Mouse (Mus musculus): ENCODE results near the gene Actn3. TPM values are rescaled to one million over a fixed set of nuclear protein-coding genes. Genes with fewer than 3 reads are reported as not detected.
"Not testable (repeated sequence)": the region's sequence is repeated elsewhere in the genome, so short reads cannot be mapped to it uniquely, and the experiment has no call there.

Actn3 gene
- polyA plus RNA-seq, 1 experiment from 2014 or later, result 1.2 TPM

DNA sequence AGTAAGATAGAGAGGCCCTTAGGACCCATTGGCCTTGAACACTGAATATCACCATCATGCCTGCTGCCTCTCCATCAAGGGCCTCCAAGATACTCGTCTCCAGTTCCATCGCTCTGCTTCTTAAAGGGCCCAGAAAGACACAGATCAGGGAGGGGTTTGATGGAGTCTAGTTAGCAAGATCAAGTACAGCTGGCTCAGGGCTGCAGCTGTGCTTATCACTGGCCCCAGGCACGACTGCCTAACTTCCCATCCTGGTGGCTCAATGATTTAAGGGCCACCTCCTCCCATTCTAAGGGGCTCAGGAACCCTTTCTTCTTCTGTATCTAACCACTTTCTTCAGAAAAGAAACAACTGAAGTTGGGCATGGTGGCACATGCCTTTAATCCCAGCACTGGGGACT lies 14.1 kb upstream of the Actn3 start:
- H3K9me3 ChIP-seq, result no peaks in the 10 kb centered on the region
- H3K4me1 ChIP-seq (replicated peaks), result no peaks in the 10 kb centered on the region
- no peak overlapping the region for H3K27ac ChIP-seq
- no peak overlapping the region for H3K9ac ChIP-seq
- no peak overlapping the region for H3K4me2 ChIP-seq (replicated peaks)
- no peak for ATAC-seq
- no peaks in the 10 kb centered on the region for H3K36me3 ChIP-seq
- no peak overlapping the region for H3K4me3 ChIP-seq (replicated peaks)
- no peaks in the 10 kb centered on the region for H3K27me3 ChIP-seq (replicated peaks)
- 81% methylated on average over 3 of the region's 3 CpGs for WGBS

DNA sequence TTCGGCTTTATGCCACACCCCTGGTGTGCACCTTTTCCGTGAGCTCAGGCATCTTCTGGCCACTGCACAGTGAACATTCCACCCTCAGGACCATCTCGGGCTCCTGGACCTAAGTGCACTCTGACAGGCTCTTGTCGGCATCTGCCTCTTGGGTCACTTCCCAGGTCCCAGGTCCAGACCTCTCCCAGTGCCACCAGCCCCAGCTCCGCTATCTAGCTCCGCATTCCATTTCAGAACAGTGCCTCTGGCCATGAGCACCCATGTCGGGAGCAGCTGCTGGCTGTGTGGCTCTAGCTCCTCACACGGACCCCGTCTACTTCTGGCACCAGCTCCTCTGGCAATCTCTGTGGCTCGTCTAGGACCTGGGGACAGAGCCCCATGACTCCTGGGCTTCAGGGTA lies 12.1 kb upstream of the Actn3 start:
- H3K27me3 ChIP-seq (replicated peaks), result no peaks in the 10 kb centered on the region
- no peaks in the 10 kb centered on the region for H3K36me3 ChIP-seq
- no peak overlapping the region for H3K4me3 ChIP-seq (replicated peaks)
- no peaks in the 10 kb centered on the region for H3K9me3 ChIP-seq
- H3K4me2 ChIP-seq (replicated peaks), result no peak overlapping the region
- no peak for ATAC-seq
- H3K27ac ChIP-seq, result no peak overlapping the region
- WGBS, result 85% methylated on average over 10 of the region's 10 CpGs
- H3K9ac ChIP-seq, result no peak overlapping the region
- no peaks in the 10 kb centered on the region for H3K4me1 ChIP-seq (replicated peaks)

DNA sequence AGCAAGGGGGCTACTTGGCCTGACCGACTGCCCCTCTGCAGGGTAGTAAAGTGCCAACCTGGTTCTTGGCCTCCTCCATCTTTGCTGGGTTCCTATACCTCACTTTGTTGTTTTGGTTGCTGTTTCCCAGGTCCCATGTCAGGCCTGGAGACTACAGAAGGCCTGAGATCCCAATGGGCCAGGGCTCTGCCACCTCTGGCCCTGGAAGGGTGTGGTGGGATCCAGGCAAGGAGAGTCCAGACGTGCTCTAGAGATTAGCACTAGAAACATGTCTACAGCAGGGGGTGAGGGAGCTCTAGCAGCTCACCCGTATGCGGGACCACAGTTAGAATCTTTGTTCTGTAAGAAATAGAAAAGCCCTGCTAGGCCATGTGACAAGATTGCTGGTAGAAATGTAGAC lies 6.3 kb upstream of the Actn3 start:
- H3K36me3 ChIP-seq, result no peaks in the 10 kb centered on the region
- no peaks in the 10 kb centered on the region for H3K9me3 ChIP-seq
- H3K4me3 ChIP-seq (replicated peaks), result no peak overlapping the region
- H3K27me3 ChIP-seq (replicated peaks), result no peaks in the 10 kb centered on the region
- no peaks in the 10 kb centered on the region for H3K4me1 ChIP-seq (replicated peaks)
- WGBS, result 81% methylated on average over 4 of the region's 4 CpGs
- no peak overlapping the region for H3K4me2 ChIP-seq (replicated peaks)
- no peak overlapping the region for H3K9ac ChIP-seq
- no peak overlapping the region for H3K27ac ChIP-seq
- no peak for ATAC-seq

DNA sequence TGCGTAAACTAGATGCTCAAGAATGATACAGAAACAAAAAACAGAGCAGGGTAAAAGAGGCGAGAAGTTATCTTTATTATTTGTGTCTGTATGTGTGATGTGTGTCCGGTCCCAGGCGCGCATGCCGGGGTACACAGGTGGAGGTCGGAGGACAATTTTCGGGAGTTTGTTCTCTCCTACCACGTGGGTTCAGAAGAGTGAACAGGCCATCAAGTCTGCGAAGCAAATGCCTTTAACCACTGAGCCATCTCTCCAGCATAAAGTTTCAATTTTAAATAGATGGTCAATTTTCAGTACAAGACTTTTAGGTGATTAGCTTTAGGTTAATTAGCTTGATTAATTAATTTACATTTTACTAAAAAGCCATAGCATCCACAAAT lies 1.6 kb upstream of the Actn3 start:
- H3K4me1 ChIP-seq (replicated peaks), result peaks cover 7% of the 10 kb centered on the region
- no peaks in the 10 kb centered on the region for H3K36me3 ChIP-seq
- no peak for ATAC-seq
- H3K4me3 ChIP-seq (replicated peaks), result peak overlapping the region; percentile 99
- 57% methylated on average over 10 of the region's 10 CpGs for WGBS
- H3K27me3 ChIP-seq (replicated peaks), result no peaks in the 10 kb centered on the region; the same call in 1 of the 2 replicates
- H3K9me3 ChIP-seq, result no peaks in the 10 kb centered on the region
- H3K9ac ChIP-seq, result peak overlapping the region; percentile 93
- H3K4me2 ChIP-seq (replicated peaks), result peak overlapping the region; percentile 97
- no peak overlapping the region for H3K27ac ChIP-seq

DNA sequence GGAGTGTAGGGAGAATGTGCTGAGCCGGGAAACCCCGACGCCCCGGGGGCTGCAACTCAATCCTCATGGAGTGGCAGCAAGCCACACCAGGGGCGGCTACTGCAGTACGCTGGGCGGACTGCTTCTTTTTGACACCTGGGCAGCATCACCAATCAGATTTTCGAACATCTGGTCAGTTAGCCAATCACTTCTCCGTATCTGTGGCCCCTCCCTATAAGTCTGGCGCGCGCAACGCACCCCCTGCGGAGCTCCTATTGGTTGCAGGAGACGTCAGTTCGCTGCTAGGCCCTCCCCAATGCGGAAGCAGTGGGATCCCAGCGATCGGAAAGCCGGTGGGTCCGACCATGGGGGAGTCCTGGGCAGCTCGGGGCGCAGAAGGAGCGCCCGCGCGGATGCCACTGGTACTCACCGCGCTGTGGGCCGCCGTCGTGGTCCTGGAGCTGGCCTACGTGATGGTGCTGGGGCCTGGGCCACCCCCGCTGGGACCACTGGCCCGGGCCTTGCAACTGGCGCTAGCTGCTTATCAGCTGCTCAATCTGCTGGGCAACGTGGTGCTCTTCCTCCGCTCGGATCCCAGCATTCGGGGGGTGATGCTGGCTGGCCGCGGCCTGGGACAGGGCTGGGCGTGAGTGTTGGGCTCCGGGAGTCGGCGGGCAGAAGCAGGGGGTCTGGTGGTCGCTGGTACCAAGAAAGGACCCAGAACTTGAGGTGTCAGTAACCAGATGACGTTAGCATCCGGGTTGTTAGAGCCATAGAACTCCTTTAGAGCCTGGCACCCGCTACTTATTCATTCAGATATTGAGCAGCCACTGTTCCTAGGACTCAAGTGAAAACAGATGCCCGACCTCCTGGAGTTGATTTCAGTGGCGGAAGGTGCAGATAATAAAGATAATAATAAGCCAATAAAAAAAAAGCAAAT lies 955 bp upstream of the Actn3 start, which contains the start of gene Zdhhc24:
Gene Zdhhc24 (plus strand): TSS at position 264 of the 919 bp plus-strand sequence.
- Histone ChIP-seq H3K27ac (peak within 1 kb of the TSS; percentile 44), H3K9ac (peak within 1 kb of the TSS; percentile 93), H3K4me1 (replicated peaks) (peaks cover 7% of the 10 kb centered on the region), H3K27me3 (replicated peaks) (no peaks in the 10 kb centered on the region; the same call in 1 of the 2 replicates), H3K4me3 (replicated peaks) (peak within 1 kb of the TSS; percentile 99), H3K4me2 (replicated peaks) (peak within 1 kb of the TSS; percentile 97), H3K36me3 (no peaks in the 10 kb centered on the region), H3K9me3 (no peaks in the 10 kb centered on the region)
- 1% methylated on average over 52 of the region's 52 CpGs for WGBS
- peak; percentile 100 for ATAC-seq

DNA sequence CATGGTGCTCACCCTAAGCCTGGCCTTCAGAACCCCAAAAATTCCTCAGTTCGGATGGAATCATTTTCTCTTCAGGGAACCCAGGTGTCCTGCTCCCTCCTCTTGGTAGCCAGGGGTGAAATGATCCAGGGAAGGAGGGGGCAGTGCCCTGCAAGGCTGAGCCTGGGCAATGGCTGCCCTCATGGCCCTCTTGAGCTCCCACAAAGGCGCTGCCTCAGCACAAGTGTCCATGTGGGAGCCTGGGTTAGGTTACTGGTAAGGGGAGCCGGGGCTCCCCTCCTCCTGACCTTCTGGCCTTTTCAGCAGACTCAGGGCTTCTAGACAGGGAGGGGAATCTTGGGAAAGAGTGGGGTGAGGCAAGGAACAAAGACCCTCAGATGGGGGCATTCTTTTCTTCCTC lies 954 bp downstream of the Actn3 start:
- Histone ChIP-seq H3K4me3 (replicated peaks) (no peak overlapping the region), H3K36me3 (no peaks in the 10 kb centered on the region), H3K4me1 (replicated peaks) (peaks cover 7% of the 10 kb centered on the region), H3K9ac (no peak overlapping the region), H3K27ac (no peak overlapping the region), H3K27me3 (replicated peaks) (no peaks in the 10 kb centered on the region; the same call in 1 of the 2 replicates), H3K4me2 (replicated peaks) (no peak overlapping the region), H3K9me3 (no peaks in the 10 kb centered on the region)
- 74% methylated on average over 3 of the region's 3 CpGs for WGBS
- no peak for ATAC-seq

DNA sequence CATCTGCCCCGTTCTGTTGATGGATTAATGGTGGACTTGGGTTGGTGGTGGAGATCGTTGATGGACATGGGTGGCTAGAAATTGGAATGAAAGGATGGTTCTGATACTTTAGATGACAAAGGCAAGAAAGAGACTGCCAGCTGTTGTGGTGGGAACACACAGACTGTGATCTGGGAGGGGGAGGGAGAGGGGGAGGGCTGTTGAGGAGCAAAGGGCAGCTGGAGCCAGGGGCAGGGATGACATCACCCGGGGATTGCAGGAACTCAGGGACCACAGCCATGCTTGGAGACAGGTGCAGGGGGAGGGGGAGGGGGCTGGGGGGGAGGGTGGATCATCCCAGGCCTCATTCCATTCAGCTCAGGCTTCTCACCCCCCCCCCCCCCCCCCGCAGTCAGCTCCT lies 1.5 kb downstream of the Actn3 start:
- no peak overlapping the region for H3K27ac ChIP-seq
- no peak for ATAC-seq
- no peak overlapping the region for H3K4me3 ChIP-seq (replicated peaks)
- no peaks in the 10 kb centered on the region; the same call in 1 of the 2 replicates for H3K27me3 ChIP-seq (replicated peaks)
- peaks cover 7% of the 10 kb centered on the region for H3K4me1 ChIP-seq (replicated peaks)
- H3K9ac ChIP-seq, result no peak overlapping the region
- WGBS, result 75% methylated on average over 2 of the region's 4 CpGs
- no peaks in the 10 kb centered on the region for H3K36me3 ChIP-seq
- H3K4me2 ChIP-seq (replicated peaks), result no peak overlapping the region
- no peaks in the 10 kb centered on the region for H3K9me3 ChIP-seq

DNA sequence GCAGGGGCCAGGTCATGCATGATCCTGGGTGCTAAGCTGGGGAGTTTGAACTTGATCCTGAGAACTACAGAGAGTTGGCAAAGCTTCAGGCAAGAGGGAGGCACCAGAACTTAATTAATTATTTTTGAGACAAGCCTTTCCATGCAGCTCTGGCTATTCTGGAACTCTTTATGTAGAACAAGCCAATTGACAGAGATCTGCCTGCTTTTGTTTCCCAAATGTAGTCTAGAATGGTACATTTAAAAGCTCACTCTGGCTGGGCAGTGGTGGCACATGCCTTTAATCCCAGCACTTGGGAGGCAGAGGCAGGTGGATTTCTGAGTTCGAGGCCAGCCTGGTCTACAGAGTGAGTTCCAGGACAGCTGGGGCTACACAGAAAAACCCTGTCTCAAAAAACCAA lies 3.1 kb downstream of the Actn3 start:
- not testable (repeated sequence) for H3K4me3 ChIP-seq (replicated peaks); ATAC-seq; H3K27me3 ChIP-seq (replicated peaks); H3K4me2 ChIP-seq (replicated peaks); H3K36me3 ChIP-seq; H3K4me1 ChIP-seq (replicated peaks); H3K9ac ChIP-seq; H3K9me3 ChIP-seq; H3K27ac ChIP-seq
- 88% methylated on average over 1 of the region's 1 CpGs for WGBS

DNA sequence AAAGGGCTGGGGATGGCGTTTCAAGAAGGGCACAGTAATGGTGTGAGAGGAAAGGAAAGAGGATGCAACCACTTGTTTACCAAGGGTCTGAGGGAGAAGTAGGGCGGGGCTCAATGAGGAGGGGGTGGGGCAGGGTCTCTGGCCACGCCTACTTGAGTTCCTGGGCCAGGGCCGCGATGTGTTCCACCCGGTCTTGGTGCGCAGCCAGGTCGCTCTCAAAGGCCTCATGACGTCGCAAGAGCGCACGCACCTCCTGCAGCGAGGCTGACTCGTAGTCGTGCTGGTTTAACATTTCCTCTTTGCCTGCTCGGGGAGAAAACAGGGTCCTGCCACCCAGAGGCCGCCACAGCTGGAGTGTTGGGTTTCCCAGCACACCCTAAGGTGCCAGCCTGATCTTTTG lies 12.6 kb downstream of the Actn3 start:
- H3K4me3 ChIP-seq (replicated peaks), result no peak overlapping the region
- no peak overlapping the region for H3K9ac ChIP-seq
- 5% methylated on average over 17 of the region's 17 CpGs for WGBS
- no peaks in the 10 kb centered on the region for H3K36me3 ChIP-seq
- H3K4me2 ChIP-seq (replicated peaks), result peak overlapping the region; percentile 28
- 0 out of 2 replicates have a peak, but pooled peaks cover 4% of the 10 kb centered on the region for H3K27me3 ChIP-seq (replicated peaks)
- H3K4me1 ChIP-seq (replicated peaks), result no peaks in the 10 kb centered on the region
- no peak overlapping the region for H3K27ac ChIP-seq
- no peaks in the 10 kb centered on the region for H3K9me3 ChIP-seq
- ATAC-seq, result no peak

DNA sequence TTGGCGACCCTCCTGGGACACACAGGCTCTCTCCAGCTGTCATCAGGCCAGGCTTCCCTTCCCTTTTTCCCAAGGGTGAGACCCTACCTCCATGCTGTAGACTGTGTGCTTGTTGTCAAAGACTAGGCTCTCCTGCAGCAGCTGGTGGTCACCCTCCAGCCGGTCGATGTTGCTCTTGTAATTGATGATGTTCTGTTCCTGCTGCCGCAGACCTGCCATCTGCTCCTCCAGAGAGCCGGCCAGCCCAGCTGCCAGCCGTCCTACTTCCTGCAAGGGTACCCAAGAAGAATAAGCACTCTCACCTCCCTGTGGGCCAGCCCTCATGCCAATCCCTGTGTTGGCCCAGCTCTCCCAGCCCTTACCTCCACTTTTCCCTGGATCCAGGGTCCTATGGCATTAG lies 14.7 kb downstream of the Actn3 start:
- WGBS, result 68% methylated on average over 6 of the region's 6 CpGs

DNA sequence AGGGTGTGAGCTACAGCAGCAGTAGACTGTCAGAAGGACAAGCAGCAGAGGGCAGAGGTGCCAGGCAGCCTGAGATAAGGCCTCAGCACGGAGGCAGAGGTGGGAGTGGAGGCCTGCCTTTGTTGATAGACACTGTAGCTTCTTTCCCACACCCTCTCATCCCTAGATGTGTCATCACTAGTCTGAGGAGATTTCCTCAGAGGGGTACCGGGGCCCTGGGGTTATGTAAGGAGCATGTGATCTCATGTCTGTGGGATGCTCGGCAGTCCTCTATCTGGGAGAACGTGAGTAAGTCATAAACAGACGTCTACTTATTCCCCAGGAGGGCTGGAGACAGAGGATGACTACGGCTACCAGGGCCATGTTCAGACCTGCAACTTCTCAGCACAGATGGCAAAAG lies 18.6 kb downstream of the Actn3 start:
- no peak overlapping the region for H3K9ac ChIP-seq
- peaks cover 10% of the 10 kb centered on the region; the same call in 1 of the 2 replicates for H3K4me1 ChIP-seq (replicated peaks)
- H3K4me2 ChIP-seq (replicated peaks), result no peak overlapping the region
- H3K4me3 ChIP-seq (replicated peaks), result no peak overlapping the region
- H3K27ac ChIP-seq, result no peak overlapping the region
- no peaks in the 10 kb centered on the region for H3K27me3 ChIP-seq (replicated peaks)
- no peaks in the 10 kb centered on the region for H3K36me3 ChIP-seq
- H3K9me3 ChIP-seq, result no peaks in the 10 kb centered on the region
- peak; percentile 50; the same call in 1 of the 2 replicates for ATAC-seq
- WGBS, result 60% methylated on average over 6 of the region's 6 CpGs

More for the DNA sequence above, 14.7 kb downstream of the Actn3 start:
- H3K36me3 ChIP-seq, result no peaks in the 10 kb centered on the region
- no peak overlapping the region for H3K9ac ChIP-seq
- 0 out of 2 replicates have a peak, but pooled peaks cover 4% of the 10 kb centered on the region for H3K27me3 ChIP-seq (replicated peaks)
- H3K27ac ChIP-seq, result no peak overlapping the region
- no peak overlapping the region for H3K4me3 ChIP-seq (replicated peaks)
- H3K9me3 ChIP-seq, result no peaks in the 10 kb centered on the region
- H3K4me1 ChIP-seq (replicated peaks), result no peaks in the 10 kb centered on the region
- ATAC-seq, result no peak
- H3K4me2 ChIP-seq (replicated peaks), result no peak overlapping the region

DNA sequence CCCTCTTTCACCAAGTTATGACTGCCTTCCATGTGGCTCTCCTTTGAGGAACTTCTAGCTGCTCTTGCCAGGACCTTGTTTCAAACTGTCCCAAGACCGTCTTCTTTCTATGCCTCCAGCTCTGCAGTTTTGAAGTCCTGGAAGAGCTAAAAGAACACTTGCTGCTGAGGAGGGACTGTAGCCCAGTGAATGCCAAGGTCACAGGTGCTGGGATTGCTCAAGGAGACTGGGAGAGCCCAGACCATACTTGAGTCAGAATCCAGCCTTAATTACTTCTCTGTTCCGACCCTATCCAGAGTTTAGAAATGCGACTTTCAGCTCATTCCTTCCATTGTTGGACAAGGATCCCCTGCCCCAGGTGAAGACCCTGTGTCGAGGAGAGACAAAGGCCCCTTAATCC lies 21.8 kb downstream of the Actn3 start:
- H3K4me2 ChIP-seq (replicated peaks), result peak overlapping the region; percentile 98
- H3K9ac ChIP-seq, result no peak overlapping the region
- no peaks in the 10 kb centered on the region for H3K27me3 ChIP-seq (replicated peaks)
- no peaks in the 10 kb centered on the region for H3K36me3 ChIP-seq
- H3K4me3 ChIP-seq (replicated peaks), result no peak overlapping the region
- no peak for ATAC-seq
- WGBS, result 85% methylated on average over 4 of the region's 4 CpGs
- H3K4me1 ChIP-seq (replicated peaks), result peaks cover 10% of the 10 kb centered on the region; the same call in 1 of the 2 replicates
- no peak overlapping the region for H3K27ac ChIP-seq
- no peaks in the 10 kb centered on the region for H3K9me3 ChIP-seq

DNA sequence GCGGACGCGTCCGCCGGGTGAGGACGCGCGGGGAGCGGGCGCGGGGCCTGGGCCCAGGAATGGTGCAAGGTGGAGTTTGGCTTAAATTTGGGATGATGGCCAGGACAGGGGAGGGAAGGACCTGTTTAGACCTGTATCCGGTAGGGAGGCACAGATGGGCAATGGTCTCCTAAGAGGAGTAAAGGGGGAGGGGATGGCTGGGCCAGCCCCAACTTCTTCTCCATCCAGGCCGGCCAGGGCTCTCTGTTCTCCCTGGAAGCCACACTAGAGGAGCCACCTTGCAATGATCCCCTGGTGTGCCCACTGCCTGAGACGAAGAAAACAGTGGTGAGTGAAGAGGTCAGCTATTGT lies 22.3 kb downstream of the Actn3 start:
- Histone ChIP-seq H3K9me3 (no peaks in the 10 kb centered on the region), H3K4me2 (replicated peaks) (peak overlapping the region; percentile 98), H3K4me1 (replicated peaks) (peaks cover 10% of the 10 kb centered on the region; the same call in 1 of the 2 replicates), H3K27me3 (replicated peaks) (no peaks in the 10 kb centered on the region), H3K36me3 (no peaks in the 10 kb centered on the region), H3K27ac (no peak overlapping the region), H3K9ac (peak overlapping the region; percentile 50), H3K4me3 (replicated peaks) (peak overlapping the region; percentile 51)
- ATAC-seq, result no peak; the same call in 1 of the 2 replicates
- WGBS, result 3% methylated on average over 14 of the region's 14 CpGs

All from intestine, embryonic 15.5 days (tissue).